Mouse (Mus musculus) liver, embryonic 13.5 days (tissue): ENCODE data around the gene Zfp108. TPM values are rescaled to one million over a fixed set of nuclear protein-coding genes. Genes with fewer than 3 reads are reported as not detected.
A peak's percentile ranks its signal among the peaks of the same experiment; 100 is the strongest.

ENCODE experiments used
- ATAC-seq: fragments of 200-750 bp; cut with Nextera tagmentation; 2 replicates; pipeline ENCODE4 v1.8.0; 2017; ENCODE audit warnings: low read depth, mild to moderate bottlenecking, moderate number of reproducible peaks, moderate library complexity
- DNase-seq: peaks from one replicate; pipeline ENCODE4 v3.0.0; 2022
- H3K27ac ChIP-seq: fragments of 300-500 bp; sonication (generic); 2 replicates; pipeline ENCODE4 v1.5.1; 2015; ENCODE audit warnings: moderate library complexity, mild to moderate bottlenecking, inconsistent platforms
- H3K27me3 ChIP-seq: fragments of 300-500 bp; sonication (generic); 2 replicates; pipeline ENCODE4 v1.6.1; 2015; ENCODE audit warnings: mild to moderate bottlenecking, inconsistent platforms
- H3K36me3 ChIP-seq: fragments of 300-500 bp; sonication (generic); 2 replicates; pipeline ENCODE4 v1.6.1; 2015; ENCODE audit warnings: mild to moderate bottlenecking, inconsistent platforms
- H3K4me1 ChIP-seq: fragments of 300-500 bp; sonication (generic); replicated peaks from 2 replicates; pipeline ENCODE4 v1.6.1; 2015; ENCODE audit warnings: inconsistent platforms
- H3K4me2 ChIP-seq: fragments of 300-500 bp; sonication (generic); 2 replicates; pipeline ENCODE4 v1.6.1; 2015; ENCODE audit warnings: inconsistent platforms, mild to moderate bottlenecking, moderate library complexity
- H3K4me3 ChIP-seq: fragments of 300-500 bp; sonication (generic); replicated peaks from 2 replicates; pipeline ENCODE4 v1.5.1; 2015; ENCODE audit warnings: mild to moderate bottlenecking, inconsistent platforms
- H3K9ac ChIP-seq: fragments of 300-500 bp; sonication (generic); 2 replicates; pipeline ENCODE4 v1.6.1; 2015; ENCODE audit warnings: mild to moderate bottlenecking, inconsistent platforms
- H3K9me3 ChIP-seq: fragments of 300-500 bp; sonication (generic); replicated peaks from 2 replicates; pipeline ENCODE4 v1.6.1; 2016; ENCODE audit warnings: inconsistent platforms
- WGBS: fragments of 180-500 bp; shearing (Covaris S2); methylation state at CpG from one replicate; pipeline ENCODE4 v1.1.7; 2015; ENCODE audit not compliant: insufficient replicate concordance; 5-methylcytosine and 5-hydroxymethylcytosine counted together
- polyA plus RNA-seq: library from polyadenylated mRNA; unstranded; fragments of >200 nt; fragmentation: Nextera tagmentation; extraction: Ambion mirVana; gene quantifications from 2 replicates; pipeline ENCODE4 v1.2.1, GENCODE M21; 2015

Zfp108 gene
- 0.40 and 0.49 TPM in 2 replicates for polyA plus RNA-seq

- Histone ChIP-seq H3K36me3 (no peaks in the 10 kb centered on the region), H3K27ac (no peak within 1 kb of the TSS), H3K9ac (peak within 1 kb of the TSS; percentile 65), H3K27me3 (no peaks in the 10 kb centered on the region), H3K4me2 (peak within 1 kb of the TSS; percentile 63), H3K4me1 (peaks cover 6% of the 10 kb centered on the region), H3K4me3 (peak within 1 kb of the TSS; percentile 56), H3K9me3 (no peaks in the 10 kb centered on the region)
- ATAC-seq: peak; percentile 76
- WGBS: 18% methylated on average over 21 of the region's 21 CpGs
- peak; percentile 39 for DNase-seq
These were observed at the start of gene Zfp108 for GRCm38 (mm10) chr7:24254633-24255474. Zfp108 (plus strand) TSS chr7:24254794.

DNA sequence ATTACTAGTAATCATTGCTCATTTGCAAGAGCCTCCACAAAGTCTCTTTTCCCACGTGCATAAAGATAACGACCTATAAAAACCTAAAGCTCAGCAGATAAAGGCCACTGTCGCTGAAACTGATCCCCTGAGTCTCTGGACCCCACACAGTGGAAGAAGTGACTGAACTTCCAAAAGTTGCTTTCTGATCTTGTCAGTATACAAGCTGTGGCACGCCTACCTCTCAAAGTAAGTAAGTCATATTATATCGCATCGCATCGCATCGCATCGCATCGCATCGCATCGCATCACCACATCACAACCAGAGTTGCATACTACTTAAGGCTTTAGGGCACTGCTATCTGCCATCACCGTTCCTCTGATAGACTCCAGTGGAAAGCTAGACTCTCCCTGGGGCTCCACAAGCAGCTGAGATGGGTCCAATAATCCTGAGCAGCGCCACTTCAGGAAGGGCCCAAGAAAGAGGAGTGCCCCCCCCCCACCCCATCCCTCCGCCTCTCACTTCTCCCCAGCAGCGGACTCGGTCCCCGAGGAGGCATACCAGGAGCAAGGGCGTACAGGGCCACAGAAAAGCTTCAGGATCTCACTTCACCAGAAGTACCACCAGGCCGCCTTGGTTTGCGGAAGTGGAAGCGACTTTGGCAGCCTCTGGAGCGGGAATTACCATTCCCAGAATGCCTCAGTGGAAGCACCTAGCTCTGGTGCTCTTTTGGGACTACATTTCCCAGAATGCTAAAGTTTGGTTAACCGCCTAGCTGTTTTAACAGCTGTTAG lies 46.9 kb upstream of the Zfp108 start:
- Histone ChIP-seq H3K4me2 (peak overlapping the region; percentile 68), H3K27ac (peak overlapping the region; percentile 39; the same call in 1 of the 2 replicates), H3K4me3 (peak overlapping the region; percentile 63), H3K9ac (peak overlapping the region; percentile 70), H3K9me3 (no peaks in the 10 kb centered on the region), H3K27me3 (no peaks in the 10 kb centered on the region), H3K4me1 (peaks cover 7% of the 10 kb centered on the region), H3K36me3 (peaks cover 22% of the 10 kb centered on the region)
- DNase-seq (peak; percentile 9), ATAC-seq (peak; percentile 69)
- 12% methylated on average over 24 of the region's 24 CpGs for WGBS

DNA sequence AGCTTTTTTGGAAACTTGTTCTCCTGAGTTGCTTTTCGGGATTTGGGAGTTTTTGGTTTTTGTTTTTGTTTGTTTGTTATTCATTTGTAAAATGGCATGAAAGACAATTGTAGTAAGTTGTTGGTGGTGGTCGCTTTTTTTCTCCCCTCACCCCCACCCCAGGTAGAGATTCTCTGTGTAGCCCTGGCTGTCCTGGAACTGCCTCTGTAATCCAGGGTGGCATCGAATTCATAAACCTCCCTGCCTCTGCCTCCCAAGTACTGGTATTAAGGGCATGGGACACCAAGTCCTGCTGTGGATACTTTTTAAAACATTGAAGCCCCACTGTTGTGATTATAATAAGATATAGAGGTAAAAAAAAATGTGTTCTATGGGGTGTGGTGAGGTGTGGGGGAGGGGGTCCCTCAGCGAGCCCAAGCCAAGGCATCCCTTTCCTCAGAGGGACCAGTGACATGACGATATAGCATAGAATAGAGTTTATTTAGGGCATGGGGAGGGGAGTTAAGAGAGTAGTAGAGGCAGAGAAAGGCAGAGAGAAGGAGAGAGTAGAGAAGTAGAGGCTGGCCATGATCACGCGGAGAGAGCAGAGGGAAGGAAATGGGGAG lies 46.2 kb upstream of the Zfp108 start:
- Histone ChIP-seq H3K27me3 (no peaks in the 10 kb centered on the region), H3K4me2 (peak overlapping the region; percentile 68), H3K9ac (no peak overlapping the region), H3K27ac (no peak overlapping the region), H3K4me1 (peaks cover 7% of the 10 kb centered on the region), H3K9me3 (no peaks in the 10 kb centered on the region), H3K4me3 (peak overlapping the region; percentile 63), H3K36me3 (peaks cover 17% of the 10 kb centered on the region)
- 53% methylated on average over 7 of the region's 7 CpGs for WGBS
- ATAC-seq (no peak), DNase-seq (no peak)

- Histone ChIP-seq H3K4me3 (no peak overlapping the region), H3K4me1 (peaks cover 7% of the 10 kb centered on the region), H3K36me3 (peaks cover 6% of the 10 kb centered on the region), H3K27me3 (no peaks in the 10 kb centered on the region), H3K27ac (no peak overlapping the region), H3K4me2 (no peak overlapping the region), H3K9ac (no peak overlapping the region), H3K9me3 (no peaks in the 10 kb centered on the region)
- ATAC-seq (no peak), DNase-seq (no peak)
- WGBS: 52% methylated on average over 2 of the region's 2 CpGs
These were observed 44.3 kb upstream of the Zfp108 start for GRCm38 (mm10) chr7:24210296-24210695.

- Histone ChIP-seq H3K9me3 (no peaks in the 10 kb centered on the region), H3K9ac (no peak within 1 kb of the TSS), H3K4me3 (no peak within 1 kb of the TSS), H3K27ac (no peak within 1 kb of the TSS), H3K4me2 (no peak within 1 kb of the TSS), H3K4me1 (peaks cover 7% of the 10 kb centered on the region), H3K27me3 (no peaks in the 10 kb centered on the region), H3K36me3 (no peaks in the 10 kb centered on the region)
- 61% methylated on average over 5 of the region's 5 CpGs for WGBS
- DNase-seq (no peak), ATAC-seq (no peak)
These were observed 43.3 kb upstream of the Zfp108 start, which contains the start of gene Zfp111 for GRCm38 (mm10) chr7:24211343-24211742. Zfp111 (minus strand) TSS chr7:24211443.

GRCm38 (mm10) chr7:24237040-24237791 lies 17.4 kb upstream of the Zfp108 start, which contains the start of gene Zfp109:
Zfp109 (minus strand) TSS chr7:24237560.
- Histone ChIP-seq H3K9me3 (no peaks in the 10 kb centered on the region), H3K4me2 (peak within 1 kb of the TSS; percentile 71), H3K36me3 (peaks cover 7% of the 10 kb centered on the region; the same call in 1 of the 2 replicates), H3K4me1 (peaks cover 11% of the 10 kb centered on the region), H3K27ac (no peak within 1 kb of the TSS), H3K27me3 (no peaks in the 10 kb centered on the region), H3K4me3 (peak within 1 kb of the TSS; percentile 73), H3K9ac (peak within 1 kb of the TSS; percentile 70)
- WGBS: 4% methylated on average over 28 of the region's 28 CpGs
- peak; percentile 83 for ATAC-seq
- peak; percentile 24 for DNase-seq

DNA sequence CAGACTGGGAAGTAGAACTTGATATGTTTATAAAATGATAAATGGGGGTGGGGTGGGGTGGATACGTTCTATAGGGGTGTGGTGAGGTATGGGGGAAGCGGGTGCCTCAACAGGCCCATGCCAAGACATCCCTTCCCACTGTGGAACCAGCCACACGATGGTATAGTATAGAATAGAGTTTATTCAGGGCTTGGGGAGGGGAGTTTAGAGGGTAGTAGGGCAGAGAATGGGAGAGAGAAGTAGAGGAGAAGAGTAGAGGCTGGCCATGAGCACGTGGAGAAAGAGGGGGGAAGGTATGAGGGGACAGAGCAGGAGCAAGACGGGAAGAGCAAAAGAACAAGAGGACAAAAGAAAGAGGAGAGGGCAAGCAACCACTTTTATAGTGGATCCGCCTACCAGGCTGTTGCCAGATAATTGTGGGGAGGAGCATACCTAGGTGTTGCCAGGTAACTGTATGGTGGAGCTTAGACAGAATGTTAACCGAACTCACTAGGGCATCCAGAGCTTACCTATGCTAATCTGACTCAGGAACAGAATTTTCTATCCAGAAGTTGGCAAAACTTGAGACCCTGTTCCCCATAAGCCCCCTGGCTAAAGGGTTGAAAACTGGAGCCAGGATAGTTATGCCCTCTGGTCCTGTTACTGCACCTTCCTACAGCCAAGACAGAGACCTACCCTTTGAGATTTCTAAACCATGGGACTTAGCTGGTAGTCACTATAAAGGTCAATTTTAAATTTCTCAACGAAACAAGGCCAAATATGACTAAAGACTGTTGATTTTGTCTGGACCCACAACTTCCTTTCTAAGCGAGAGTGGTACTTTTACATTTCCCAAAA lies 597 bp upstream of the Zfp108 start:
- ATAC-seq: peak; percentile 43; the same call in 1 of the 2 replicates

GRCm38 (mm10) chr7:24259306-24259999 lies 4.9 kb downstream of the Zfp108 start:
- H3K9ac ChIP-seq: no peak overlapping the region
- ATAC-seq (no peak), DNase-seq (no peak)
- WGBS: 75% methylated on average over 13 of the region's 13 CpGs
- H3K27ac ChIP-seq: no peak overlapping the region
- peaks cover 13% of the 10 kb centered on the region; the same call in 1 of the 2 replicates for H3K36me3 ChIP-seq
- H3K4me3 ChIP-seq: no peak overlapping the region
- peaks cover 6% of the 10 kb centered on the region for H3K4me1 ChIP-seq
- H3K9me3 ChIP-seq: no peaks in the 10 kb centered on the region
- no peaks in the 10 kb centered on the region for H3K27me3 ChIP-seq
- no peak overlapping the region for H3K4me2 ChIP-seq

More for the DNA sequence above, 597 bp upstream of the Zfp108 start:
- H3K27ac ChIP-seq: no peak overlapping the region
- no peak overlapping the region for H3K9ac ChIP-seq
- DNase-seq: no peak
- no peaks in the 10 kb centered on the region for H3K36me3 ChIP-seq
- no peaks in the 10 kb centered on the region for H3K27me3 ChIP-seq
- peaks cover 6% of the 10 kb centered on the region for H3K4me1 ChIP-seq
- peak overlapping the region; percentile 63 for H3K4me2 ChIP-seq
- no peaks in the 10 kb centered on the region for H3K9me3 ChIP-seq
- peak overlapping the region; percentile 56 for H3K4me3 ChIP-seq
- 54% methylated on average over 9 of the region's 9 CpGs for WGBS

GRCm38 (mm10) chr7:24260000-24260312 lies 5.4 kb downstream of the Zfp108 start:
- DNase-seq (no peak), ATAC-seq (no peak)
- H3K36me3 ChIP-seq: peaks cover 13% of the 10 kb centered on the region; the same call in 1 of the 2 replicates
- H3K4me1 ChIP-seq: peaks cover 5% of the 10 kb centered on the region
- H3K4me2 ChIP-seq: no peak overlapping the region
- no peak overlapping the region for H3K4me3 ChIP-seq
- WGBS: 67% methylated on average over 4 of the region's 4 CpGs
- H3K9ac ChIP-seq: no peak overlapping the region
- H3K27me3 ChIP-seq: no peaks in the 10 kb centered on the region
- no peak overlapping the region for H3K27ac ChIP-seq
- H3K9me3 ChIP-seq: no peaks in the 10 kb centered on the region
